Mouse (Mus musculus) liver, adult 2 months (tissue): ENCODE data around the gene Ece2.

Source experiments
- CTCF ChIP-seq: fragments of 200-500 bp; IDR thresholded peaks from 2 replicates; pipeline ENCODE4 v1.5.1; 2011; ENCODE audit warnings: low read depth, low read length, control low read depth
- POLR2A ChIP-seq: fragments of 200-500 bp; IDR thresholded peaks from 2 replicates; pipeline ENCODE4 v1.6.1; 2011; ENCODE audit warnings: low read length, control low read depth; ENCODE audit not compliant: insufficient read depth; ENCODE audit errors: extremely low read depth

- TF ChIP-seq CTCF (no peak), POLR2A (no peak)
Measured at GRCm38 (mm10) chr16:20677380-20677779, 47.8 kb downstream of the Ece2 start.
